Mouse (Mus musculus) hindbrain, embryonic 10.5 days (tissue): ENCODE measurements around the gene Psmb11. TPM values are rescaled to one million over a fixed set of nuclear protein-coding genes. Genes with fewer than 3 reads are reported as not detected.

Experiments
- DNase-seq: peaks from one replicate; pipeline ENCODE4 v3.0.0-alpha.2; 2017; ENCODE audit warnings: low spot score
- H3K27ac ChIP-seq: fragments of 300-500 bp; sonication (generic); 2 replicates; pipeline ENCODE4 v1.5.1; 2016; ENCODE audit warnings: mild to moderate bottlenecking, moderate library complexity
- H3K27me3 ChIP-seq: fragments of 300-500 bp; sonication (generic); 2 replicates; pipeline ENCODE4 v1.6.1; 2016; ENCODE audit warnings: mild to moderate bottlenecking; ENCODE audit not compliant: poor library complexity, insufficient read depth, severe bottlenecking
- H3K36me3 ChIP-seq: fragments of 300-500 bp; sonication (generic); 2 replicates; pipeline ENCODE4 v1.6.1; 2016; ENCODE audit warnings: mild to moderate bottlenecking, moderate library complexity
- H3K4me1 ChIP-seq: fragments of 300-500 bp; sonication (generic); replicated peaks from 2 replicates; pipeline ENCODE4 v1.6.1; 2016; ENCODE audit warnings: mild to moderate bottlenecking
- H3K4me3 ChIP-seq: fragments of 300-500 bp; sonication (generic); 2 replicates; pipeline ENCODE4 v1.5.1; 2016; ENCODE audit warnings: mild to moderate bottlenecking, moderate library complexity
- H3K9me3 ChIP-seq: fragments of 300-500 bp; sonication (generic); 2 replicates; pipeline ENCODE4 v1.6.1; 2016; ENCODE audit warnings: mild to moderate bottlenecking, moderate library complexity
- WGBS: fragments of 180-500 bp; shearing (Covaris S2); methylation state at CpG from one replicate; pipeline ENCODE4 v1.1.7; 2016; 5-methylcytosine and 5-hydroxymethylcytosine counted together
- polyA plus RNA-seq: library from polyadenylated mRNA; unstranded; fragments of >200 nt; fragmentation: Nextera tagmentation; extraction: Ambion mirVana; gene quantifications from 2 replicates; pipeline ENCODE4 v1.2.1, GENCODE M21; 2016

Psmb11 gene
- polyA plus RNA-seq, result 0.04 and 0.16 TPM in 2 replicates

DNA sequence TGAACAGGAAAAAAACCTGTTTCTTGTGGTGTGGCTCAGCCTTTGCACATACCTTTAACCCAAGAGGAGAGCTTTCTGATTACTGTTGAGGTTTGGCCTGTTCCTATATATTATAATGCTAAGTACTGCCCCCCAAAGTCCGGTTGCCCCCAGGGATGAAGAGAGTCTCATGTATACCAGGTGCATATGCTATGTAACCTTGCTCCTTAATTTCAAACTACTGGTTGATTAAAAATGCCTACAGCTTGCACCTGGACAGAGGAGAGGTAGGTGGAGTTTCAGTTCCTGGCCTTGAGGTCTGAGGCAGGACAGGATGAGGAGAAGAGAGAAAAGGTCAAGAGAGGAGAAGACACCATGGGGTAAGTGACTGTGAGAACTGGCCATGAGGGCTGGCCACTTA lies at the start of gene Psmb11:
Psmb11 (plus strand) TSS at position 301 of the 400 bp plus-strand sequence.
- WGBS, result 88% methylated on average over 1 of the region's 1 CpGs
- no peak within 1 kb of the TSS for H3K27ac ChIP-seq
- no peaks in the 10 kb centered on the region for H3K27me3 ChIP-seq
- H3K36me3 ChIP-seq, result peaks cover 5% of the 10 kb centered on the region
- H3K4me3 ChIP-seq, result no peak within 1 kb of the TSS
- H3K9me3 ChIP-seq, result no peaks in the 10 kb centered on the region
- H3K4me1 ChIP-seq, result peaks cover 31% of the 10 kb centered on the region
- DNase-seq, result no peak

DNA sequence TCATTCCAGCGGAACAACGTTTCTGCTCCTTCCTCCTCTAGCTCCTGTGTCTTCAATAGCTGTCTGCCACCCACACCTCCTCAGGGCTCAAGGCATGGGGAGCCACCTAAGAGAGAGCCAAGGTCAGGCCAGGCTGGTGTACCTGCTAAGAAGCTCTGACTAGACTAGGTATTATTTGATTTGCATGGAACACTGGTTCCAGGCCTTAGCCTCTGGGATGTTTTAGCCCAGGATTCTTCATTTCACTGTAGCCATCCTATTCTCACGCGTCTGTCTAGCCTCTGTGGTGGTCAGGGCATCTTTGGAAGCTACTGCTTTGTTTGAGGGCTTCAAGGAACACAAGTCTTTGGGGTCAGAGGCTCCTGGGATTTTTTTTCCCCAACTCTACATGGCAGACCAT lies 49.1 kb upstream of the Psmb11 start:
- peak overlapping the region; percentile 96 for H3K27ac ChIP-seq
- H3K4me3 ChIP-seq, result peak overlapping the region; percentile 95
- no peaks in the 10 kb centered on the region for H3K9me3 ChIP-seq
- peaks cover 73% of the 10 kb centered on the region for H3K36me3 ChIP-seq
- DNase-seq, result no peak
- WGBS, result 61% methylated on average over 4 of the region's 4 CpGs
- peaks cover 79% of the 10 kb centered on the region for H3K4me1 ChIP-seq
- no peaks in the 10 kb centered on the region for H3K27me3 ChIP-seq

DNA sequence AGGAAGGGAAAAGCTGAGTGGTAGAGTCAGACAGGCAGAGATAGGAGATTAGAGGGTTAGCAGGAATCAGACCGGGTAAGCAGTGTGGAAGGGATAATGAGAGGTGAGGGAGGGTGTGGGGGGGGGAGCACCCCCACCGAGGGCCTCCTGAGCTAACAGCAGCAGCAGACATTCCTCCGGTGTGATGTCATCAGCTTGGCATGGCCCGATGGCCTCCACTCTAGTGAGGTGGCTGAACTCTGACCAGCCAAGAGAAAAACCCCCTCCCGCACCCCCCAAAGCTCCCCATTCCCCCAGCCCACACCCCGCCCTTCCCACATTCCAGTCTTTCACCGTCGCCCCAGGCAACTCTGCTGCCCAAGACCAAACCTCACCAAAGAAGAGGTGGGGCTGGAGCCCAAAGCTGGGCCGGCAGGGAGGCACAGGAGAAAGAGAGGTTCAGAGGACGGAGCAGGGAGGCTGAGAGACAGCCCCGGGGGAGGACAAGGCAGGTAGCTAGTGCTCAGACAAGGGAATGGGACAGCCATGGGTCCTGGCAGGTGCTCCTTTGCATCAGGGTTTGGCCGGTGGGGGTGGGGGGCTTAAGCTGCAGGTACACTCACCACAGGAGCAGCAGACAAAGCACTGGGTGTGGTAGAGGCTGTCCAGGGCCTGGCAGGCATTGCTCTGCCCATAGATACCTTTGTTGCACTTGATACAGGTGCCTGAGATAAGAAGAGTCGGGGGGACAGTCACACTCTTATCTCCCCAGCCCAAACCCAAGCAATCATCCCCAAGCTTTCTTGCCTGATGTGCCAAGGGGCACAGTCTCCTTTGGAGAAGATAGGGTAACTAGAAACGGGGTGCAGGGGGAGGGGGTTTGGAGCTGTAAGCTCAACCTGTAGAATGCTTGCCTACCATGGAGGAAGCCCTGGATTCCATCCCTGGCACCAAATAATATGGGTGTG lies 48.2 kb upstream of the Psmb11 start:
- no peaks in the 10 kb centered on the region for H3K9me3 ChIP-seq
- WGBS, result 3% methylated on average over 14 of the region's 14 CpGs
- peak; percentile 89 for DNase-seq
- H3K4me1 ChIP-seq, result peaks cover 83% of the 10 kb centered on the region
- H3K27me3 ChIP-seq, result no peaks in the 10 kb centered on the region
- peaks cover 64% of the 10 kb centered on the region for H3K36me3 ChIP-seq
- H3K4me3 ChIP-seq, result peak overlapping the region; percentile 95
- H3K27ac ChIP-seq, result peak overlapping the region; percentile 96

DNA sequence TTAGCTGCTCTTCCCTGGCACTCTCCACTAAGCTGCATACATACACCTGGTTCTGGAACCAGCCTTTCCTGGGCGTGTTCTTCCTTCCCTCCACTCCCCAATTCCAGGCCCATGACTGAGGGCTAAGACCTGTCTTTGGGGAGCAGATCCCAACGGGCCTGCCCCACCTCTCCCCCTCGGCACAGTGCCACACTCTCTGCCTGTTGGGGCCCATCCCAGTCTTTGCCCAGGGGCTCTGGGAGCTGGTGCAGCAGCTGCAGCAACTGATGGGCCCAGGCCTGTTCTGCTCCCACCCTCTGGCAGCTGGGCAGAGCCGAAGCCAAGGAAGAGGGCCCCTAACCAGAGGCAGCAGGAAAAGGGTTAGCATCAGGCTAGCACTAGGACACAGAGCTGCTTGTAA lies 47.0 kb upstream of the Psmb11 start:
- peak overlapping the region; percentile 96 for H3K27ac ChIP-seq
- no peaks in the 10 kb centered on the region for H3K9me3 ChIP-seq
- H3K27me3 ChIP-seq, result no peaks in the 10 kb centered on the region
- 11% methylated on average over 4 of the region's 4 CpGs for WGBS
- H3K4me1 ChIP-seq, result peaks cover 83% of the 10 kb centered on the region
- DNase-seq, result peak; percentile 36
- peaks cover 52% of the 10 kb centered on the region for H3K36me3 ChIP-seq
- peak overlapping the region; percentile 95 for H3K4me3 ChIP-seq

DNA sequence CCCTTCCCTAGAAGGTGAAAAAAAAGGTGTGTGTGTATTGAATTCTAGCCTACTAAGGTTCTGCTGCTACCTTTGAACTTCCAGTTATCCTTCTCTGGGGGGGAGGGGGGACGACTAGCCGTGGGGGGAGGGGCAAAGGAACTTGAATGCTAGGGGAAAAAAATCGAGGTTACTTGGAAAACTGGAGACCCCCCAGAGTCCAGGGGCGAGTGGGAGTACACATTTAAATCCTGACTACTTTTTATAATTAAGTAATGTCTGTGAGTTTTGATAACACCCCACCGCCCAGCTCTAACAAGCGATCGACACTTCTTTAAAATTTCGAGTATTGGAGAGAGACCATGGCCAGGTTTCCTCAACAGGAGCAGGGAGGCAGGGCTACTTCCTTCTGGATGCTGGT lies 46.2 kb upstream of the Psmb11 start:
- Histone ChIP-seq H3K4me1 (peaks cover 75% of the 10 kb centered on the region), H3K4me3 (peak overlapping the region; percentile 95), H3K27ac (peak overlapping the region; percentile 96), H3K9me3 (no peaks in the 10 kb centered on the region), H3K27me3 (no peaks in the 10 kb centered on the region), H3K36me3 (peaks cover 44% of the 10 kb centered on the region)
- DNase-seq, result no peak
- WGBS, result 2% methylated on average over 8 of the region's 8 CpGs

DNA sequence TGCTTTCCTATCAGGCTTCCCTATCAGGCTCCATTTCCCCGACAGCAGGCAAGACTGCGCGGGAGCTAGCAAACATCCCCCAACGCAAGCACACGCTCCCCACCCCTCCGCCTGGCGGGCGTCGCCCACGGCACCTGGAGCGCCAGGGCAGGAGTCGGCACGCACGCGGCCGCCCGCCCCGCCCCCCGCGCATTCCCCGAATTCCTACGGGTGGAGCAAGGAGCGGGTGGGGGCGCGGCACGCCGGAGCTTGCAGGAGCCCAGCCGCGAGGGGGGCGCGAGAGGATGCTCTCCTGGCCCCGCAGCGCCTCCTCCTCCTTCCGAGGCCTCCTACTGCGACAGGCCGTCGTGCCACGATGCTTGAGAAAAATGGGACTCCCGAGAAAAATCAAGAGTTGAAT lies 45.6 kb upstream of the Psmb11 start:
- Histone ChIP-seq H3K4me1 (peaks cover 71% of the 10 kb centered on the region), H3K27ac (peak overlapping the region; percentile 96)

DNA sequence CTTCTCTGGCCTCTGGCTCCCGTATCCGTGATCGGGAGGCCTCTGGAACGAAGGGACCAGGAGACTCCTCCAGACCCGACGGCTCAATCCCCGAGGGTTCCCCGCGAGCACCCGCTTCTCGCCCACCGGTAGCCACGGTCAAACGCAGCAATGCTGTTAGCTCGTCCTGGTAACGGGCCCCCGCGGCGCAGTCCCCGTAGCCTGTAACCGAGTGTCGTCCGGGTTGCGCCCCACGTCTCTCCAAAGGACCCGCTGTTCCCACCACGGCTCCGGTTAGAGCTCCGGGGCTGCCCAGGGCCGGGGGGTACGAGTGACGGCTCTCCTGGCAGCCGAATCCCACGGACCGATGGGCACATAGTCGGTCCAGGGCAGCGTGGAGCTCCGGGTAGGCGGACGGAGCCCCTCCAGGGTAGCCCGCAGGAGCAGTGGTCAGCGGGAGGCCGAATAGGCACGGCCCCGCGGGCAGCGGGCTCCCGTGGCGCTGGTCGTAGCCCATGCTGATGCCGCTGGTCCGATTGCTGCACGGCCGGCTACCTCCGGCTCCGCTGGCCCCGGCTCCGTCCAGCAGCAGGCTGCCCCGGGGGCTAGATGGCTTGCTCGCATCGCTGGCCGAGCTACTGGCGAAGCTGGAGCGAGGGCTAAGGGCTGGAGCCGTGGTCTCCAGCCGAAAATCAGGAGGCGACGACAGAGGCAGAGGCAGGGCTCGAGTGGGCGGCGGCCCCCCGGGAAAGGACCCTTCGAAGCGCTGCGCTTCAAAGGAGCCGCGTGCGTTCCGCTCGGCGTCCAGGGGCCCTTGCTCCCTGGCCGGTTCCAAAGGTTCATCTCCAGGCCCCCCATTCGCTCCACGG lies 44.8 kb upstream of the Psmb11 start:
- Histone ChIP-seq H3K27me3 (no peaks in the 10 kb centered on the region), H3K9me3 (no peaks in the 10 kb centered on the region), H3K4me3 (peak overlapping the region; percentile 95), H3K27ac (peak overlapping the region; percentile 96), H3K4me1 (peaks cover 63% of the 10 kb centered on the region), H3K36me3 (peaks cover 30% of the 10 kb centered on the region)
- DNase-seq, result peak; percentile 66
- under 1% methylated on average over 84 of the region's 84 CpGs for WGBS

More for the DNA sequence above, 45.6 kb upstream of the Psmb11 start:
- Histone ChIP-seq H3K4me3 (peak overlapping the region; percentile 95), H3K27me3 (no peaks in the 10 kb centered on the region), H3K36me3 (peaks cover 38% of the 10 kb centered on the region), H3K9me3 (no peaks in the 10 kb centered on the region)
- DNase-seq, result peak; percentile 84
- WGBS, result under 1% methylated on average over 39 of the region's 39 CpGs

DNA sequence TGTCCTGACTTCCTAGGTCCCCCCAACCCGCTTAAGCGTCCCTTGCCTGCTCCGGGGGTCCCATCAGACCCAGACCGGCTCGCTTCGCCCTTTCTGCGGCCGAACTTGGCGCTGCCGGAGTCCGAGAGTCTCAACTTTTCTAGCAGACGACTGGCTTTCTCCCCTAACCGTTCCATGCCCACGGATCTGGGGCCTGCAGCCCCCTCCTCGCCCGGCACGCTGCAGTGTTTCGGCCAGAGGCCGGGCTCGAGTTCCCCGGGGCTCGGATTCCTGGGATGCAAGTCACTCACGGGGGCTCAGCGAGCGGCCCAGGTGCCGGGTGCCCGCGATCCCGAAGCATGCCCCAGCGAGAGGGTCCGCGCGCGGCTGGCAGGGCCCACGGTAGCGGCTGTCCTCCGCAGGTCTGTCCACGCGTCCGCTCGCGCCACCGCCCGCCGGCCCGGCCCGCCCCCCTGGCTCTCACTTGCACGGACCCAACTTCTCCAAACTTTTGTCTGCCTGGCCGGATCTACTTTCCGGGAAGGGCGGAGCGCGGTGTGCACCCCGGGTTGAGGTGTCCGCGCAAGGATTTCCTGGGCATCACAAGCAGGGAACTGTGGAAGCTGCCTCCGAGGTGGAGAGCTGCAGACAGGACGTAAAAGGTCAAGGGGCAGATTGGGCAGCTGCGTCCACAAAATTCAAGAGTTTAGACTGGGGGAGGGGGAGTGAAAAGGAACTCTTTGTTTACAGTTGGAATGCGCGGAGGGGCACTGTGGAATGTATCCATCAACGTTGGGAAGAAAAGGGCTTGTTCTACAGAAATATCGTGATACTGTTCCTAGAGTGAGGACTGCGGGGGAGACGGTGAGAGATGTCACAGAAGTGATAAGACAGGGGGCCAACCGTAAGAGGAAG lies 43.9 kb upstream of the Psmb11 start, which contains the start of gene Ajuba:
Ajuba (minus strand) TSS at position 470 of the 894 bp plus-strand sequence.
- Histone ChIP-seq H3K27me3 (no peaks in the 10 kb centered on the region), H3K27ac (peak within 1 kb of the TSS; percentile 96), H3K4me1 (peaks cover 54% of the 10 kb centered on the region), H3K36me3 (peaks cover 23% of the 10 kb centered on the region), H3K4me3 (peak within 1 kb of the TSS; percentile 95), H3K9me3 (no peaks in the 10 kb centered on the region)
- peak; percentile 95 for DNase-seq
- under 1% methylated on average over 66 of the region's 66 CpGs for WGBS

DNA sequence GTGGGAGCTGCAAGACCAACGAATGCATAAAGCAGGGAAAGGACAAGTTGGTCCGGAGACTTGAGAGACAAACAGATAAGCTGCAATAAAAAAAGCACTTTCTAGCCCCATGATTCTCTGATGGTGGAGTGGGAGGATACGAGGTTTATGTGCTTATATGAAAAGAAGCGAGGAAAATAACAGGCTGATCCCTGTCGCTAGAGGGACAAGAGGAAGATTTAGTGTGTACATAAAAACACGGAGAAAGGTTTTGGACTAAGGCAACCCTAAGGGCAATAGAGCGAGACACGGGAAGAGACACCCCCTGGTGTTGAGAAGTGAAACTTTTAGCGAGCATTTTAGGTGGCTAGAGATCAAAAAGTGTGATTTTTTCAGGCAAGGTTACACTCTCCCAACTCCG lies 43.2 kb upstream of the Psmb11 start:
- Histone ChIP-seq H3K27me3 (no peaks in the 10 kb centered on the region), H3K27ac (peak overlapping the region; percentile 96), H3K36me3 (peaks cover 24% of the 10 kb centered on the region), H3K4me3 (peak overlapping the region; percentile 95), H3K9me3 (no peaks in the 10 kb centered on the region), H3K4me1 (peaks cover 47% of the 10 kb centered on the region)
- 2% methylated on average over 10 of the region's 10 CpGs for WGBS
- DNase-seq, result no peak

DNA sequence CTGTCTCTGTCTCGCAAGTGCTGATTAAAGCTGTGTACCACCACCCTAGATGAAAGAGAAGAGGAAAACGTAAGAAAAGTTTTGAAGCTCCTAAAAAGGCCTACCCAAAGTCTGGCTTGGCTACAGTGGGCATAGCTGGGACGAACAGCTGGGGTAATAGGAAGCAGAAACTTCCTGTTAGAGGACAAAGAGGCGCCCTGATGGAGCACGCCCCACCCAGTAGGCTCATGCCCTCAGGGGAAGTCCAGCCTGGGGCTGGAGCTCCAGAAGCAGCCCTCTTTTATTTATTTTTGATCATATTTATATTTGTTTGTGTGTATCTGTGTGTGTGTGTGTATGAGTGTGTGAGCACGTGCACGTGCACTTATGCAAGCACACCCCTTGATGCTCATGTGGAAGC lies 41.6 kb upstream of the Psmb11 start:
- no peak overlapping the region for H3K4me3 ChIP-seq
- H3K27me3 ChIP-seq, result no peaks in the 10 kb centered on the region
- H3K27ac ChIP-seq, result no peak overlapping the region
- H3K9me3 ChIP-seq, result no peaks in the 10 kb centered on the region
- peaks cover 24% of the 10 kb centered on the region for H3K36me3 ChIP-seq
- peaks cover 31% of the 10 kb centered on the region for H3K4me1 ChIP-seq
- no peak for DNase-seq
- WGBS, result 87% methylated on average over 7 of the region's 7 CpGs

DNA sequence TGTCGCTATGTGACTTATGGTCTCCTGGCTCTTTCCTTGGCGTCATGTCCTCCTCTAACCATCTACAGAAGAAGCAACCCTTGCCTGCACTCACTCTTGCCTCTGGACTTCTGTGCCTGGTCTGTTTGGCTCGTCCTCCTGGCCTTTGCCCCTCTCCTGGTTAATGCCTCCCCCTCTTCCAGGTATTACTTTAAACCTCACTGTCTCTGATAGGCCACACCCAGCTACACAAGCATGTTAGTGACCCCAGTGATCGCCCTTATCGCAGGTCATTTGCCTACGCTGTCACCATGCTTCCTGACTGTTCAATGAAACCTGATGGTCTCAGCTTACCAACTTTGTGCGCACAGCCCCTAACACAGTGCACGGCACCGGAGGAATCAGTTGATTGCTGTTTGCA lies 38.7 kb upstream of the Psmb11 start:
- no peak overlapping the region for H3K27ac ChIP-seq
- no peak overlapping the region for H3K4me3 ChIP-seq
- WGBS, result 91% methylated on average over 9 of the region's 9 CpGs
- peaks cover 32% of the 10 kb centered on the region for H3K36me3 ChIP-seq
- no peaks in the 10 kb centered on the region for H3K27me3 ChIP-seq
- no peak for DNase-seq
- peaks cover 10% of the 10 kb centered on the region for H3K4me1 ChIP-seq
- no peaks in the 10 kb centered on the region for H3K9me3 ChIP-seq
